Mouse (Mus musculus) forebrain, embryonic 16.5 days (tissue): ENCODE measurements around the gene Tmem109. TPM values are rescaled to one million over a fixed set of nuclear protein-coding genes. Genes with fewer than 3 reads are reported as not detected.

Experiments used
- ATAC-seq: fragments of 200-750 bp; cut with Nextera tagmentation; 2 replicates; pipeline ENCODE4 v1.8.0; 2017; ENCODE audit warnings: mild to moderate bottlenecking, moderate library complexity
- H3K27ac ChIP-seq: fragments of 300-500 bp; sonication (generic); 2 replicates; pipeline ENCODE4 v1.5.1; 2014; ENCODE audit warnings: low read length, control low read depth
- H3K27me3 ChIP-seq: fragments of 300-500 bp; sonication (generic); replicated peaks from 2 replicates; pipeline ENCODE4 v1.6.1; 2014; ENCODE audit warnings: low read length; ENCODE audit not compliant: control insufficient read depth, insufficient read depth
- H3K36me3 ChIP-seq: fragments of 300-500 bp; sonication (generic); 2 replicates; pipeline ENCODE4 v1.6.1; 2014; ENCODE audit not compliant: control insufficient read depth, insufficient read depth
- H3K4me1 ChIP-seq: fragments of 300-500 bp; sonication (generic); replicated peaks from 2 replicates; pipeline ENCODE4 v1.6.1; 2014; ENCODE audit warnings: low read length; ENCODE audit not compliant: control insufficient read depth, insufficient read depth
- H3K4me2 ChIP-seq: fragments of 300-500 bp; sonication (generic); 2 replicates; pipeline ENCODE4 v1.6.1; 2014; ENCODE audit warnings: mild to moderate bottlenecking, low read length, control low read depth
- H3K4me3 ChIP-seq: fragments of 300-500 bp; sonication (generic); replicated peaks from 2 replicates; pipeline ENCODE4 v1.5.1; 2014; ENCODE audit warnings: mild to moderate bottlenecking, low read length, control low read depth
- H3K9ac ChIP-seq: fragments of 300-500 bp; sonication (generic); replicated peaks from 2 replicates; pipeline ENCODE4 v1.6.1; 2014; ENCODE audit warnings: low read depth, low read length, control low read depth
- H3K9me3 ChIP-seq: fragments of 300-500 bp; sonication (generic); 2 replicates; pipeline ENCODE4 v1.6.1; 2016; ENCODE audit warnings: low read length; ENCODE audit not compliant: control insufficient read depth
- WGBS: fragments of 180-500 bp; shearing (Covaris S2); extraction: QIAGEN DNeasy Blood & Tissue Kit; methylation state at CpG from one replicate; pipeline ENCODE4 v1.1.7; 2014; 5-methylcytosine and 5-hydroxymethylcytosine counted together
- polyA plus RNA-seq: library from polyadenylated mRNA; unstranded; fragments of >200 nt; fragmentation: Nextera tagmentation; extraction: Ambion mirVana; gene quantifications from 2 replicates; pipeline ENCODE4 v1.2.1, GENCODE M21; 2015

Tmem109 gene
- polyA plus RNA-seq, 1 experiment from 2014 or later: 46.1 TPM

- Histone ChIP-seq H3K27me3 (no peaks in the 10 kb centered on the region), H3K27ac (no peak overlapping the region), H3K4me3 (no peak overlapping the region), H3K4me1 (peaks cover 22% of the 10 kb centered on the region), H3K36me3 (peaks cover 29% of the 10 kb centered on the region), H3K9me3 (no peaks in the 10 kb centered on the region), H3K9ac (no peak overlapping the region), H3K4me2 (no peak overlapping the region)
- no peak for ATAC-seq
- WGBS: 94% methylated on average over 8 of the region's 8 CpGs
Measured at GRCm38 (mm10) chr19:10897491-10897890, 15.7 kb upstream of the Tmem109 start.

- Histone ChIP-seq H3K36me3 (peaks cover 26% of the 10 kb centered on the region), H3K4me1 (peaks cover 22% of the 10 kb centered on the region), H3K9me3 (no peaks in the 10 kb centered on the region), H3K9ac (no peak overlapping the region), H3K4me2 (no peak overlapping the region; the same call in 1 of the 2 replicates), H3K4me3 (no peak overlapping the region), H3K27ac (no peak overlapping the region), H3K27me3 (no peaks in the 10 kb centered on the region)
- ATAC-seq: no peak
- WGBS: 82% methylated on average over 7 of the region's 7 CpGs
Measured at GRCm38 (mm10) chr19:10896849-10897248, 15.0 kb upstream of the Tmem109 start.

GRCm38 (mm10) chr19:10895708-10896107 is 13.9 kb upstream of the Tmem109 start:
- H3K9me3 ChIP-seq: no peaks in the 10 kb centered on the region
- H3K9ac ChIP-seq: peak overlapping the region; percentile 89
- H3K4me1 ChIP-seq: peaks cover 22% of the 10 kb centered on the region
- H3K4me2 ChIP-seq: peak overlapping the region; percentile 96
- WGBS: under 1% methylated on average over 16 of the region's 16 CpGs
- no peak for ATAC-seq
- H3K27ac ChIP-seq: no peak overlapping the region; the same call in 1 of the 2 replicates
- H3K36me3 ChIP-seq: peaks cover 15% of the 10 kb centered on the region
- H3K27me3 ChIP-seq: no peaks in the 10 kb centered on the region
- peak overlapping the region; percentile 96 for H3K4me3 ChIP-seq

- H3K4me2 ChIP-seq: peak within 1 kb of the TSS; percentile 96
- WGBS: under 1% methylated on average over 43 of the region's 43 CpGs
Measured at GRCm38 (mm10) chr19:10895016-10895528, 13.3 kb upstream of the Tmem109 start, which contains the start of gene Prpf19. Prpf19 (plus strand) TSS chr19:10895231.

GRCm38 (mm10) chr19:10892201-10892600 is 10.4 kb upstream of the Tmem109 start:
- Histone ChIP-seq H3K4me2 (no peak overlapping the region), H3K9me3 (no peaks in the 10 kb centered on the region), H3K4me3 (no peak overlapping the region), H3K4me1 (peaks cover 22% of the 10 kb centered on the region), H3K9ac (no peak overlapping the region), H3K27me3 (no peaks in the 10 kb centered on the region), H3K27ac (no peak overlapping the region), H3K36me3 (no peaks in the 10 kb centered on the region)
- WGBS: 87% methylated on average over 3 of the region's 3 CpGs
- ATAC-seq: no peak

More at GRCm38 (mm10) chr19:10895016-10895528, 13.3 kb upstream of the Tmem109 start, which contains the start of gene Prpf19:
- Histone ChIP-seq H3K9me3 (no peaks in the 10 kb centered on the region), H3K9ac (peak within 1 kb of the TSS; percentile 89), H3K27ac (peak within 1 kb of the TSS; percentile 93), H3K4me1 (peaks cover 22% of the 10 kb centered on the region), H3K4me3 (peak within 1 kb of the TSS; percentile 96), H3K36me3 (peaks cover 9% of the 10 kb centered on the region), H3K27me3 (no peaks in the 10 kb centered on the region)
- peak; percentile 97 for ATAC-seq

- WGBS: under 1% methylated on average over 14 of the region's 14 CpGs
- Histone ChIP-seq H3K27ac (peak overlapping the region; percentile 96), H3K9me3 (no peaks in the 10 kb centered on the region), H3K9ac (peak overlapping the region; percentile 68), H3K4me3 (peak overlapping the region; percentile 49), H3K36me3 (no peaks in the 10 kb centered on the region), H3K4me1 (peaks cover 19% of the 10 kb centered on the region), H3K4me2 (peak overlapping the region; percentile 75), H3K27me3 (no peaks in the 10 kb centered on the region)
- no peak; the same call in 1 of the 2 replicates for ATAC-seq
Measured at GRCm38 (mm10) chr19:10880975-10881425, 801 bp downstream of the Tmem109 start.

GRCm38 (mm10) chr19:10880085-10880974 is 1.5 kb downstream of the Tmem109 start:
- peak overlapping the region; percentile 75 for H3K4me2 ChIP-seq
- peak overlapping the region; percentile 49 for H3K4me3 ChIP-seq
- H3K9ac ChIP-seq: peak overlapping the region; percentile 68
- no peak for ATAC-seq
- no peaks in the 10 kb centered on the region for H3K27me3 ChIP-seq
- no peaks in the 10 kb centered on the region for H3K36me3 ChIP-seq
- WGBS: 39% methylated on average over 6 of the region's 7 CpGs
- peaks cover 19% of the 10 kb centered on the region for H3K4me1 ChIP-seq
- H3K27ac ChIP-seq: no peak overlapping the region
- H3K9me3 ChIP-seq: no peaks in the 10 kb centered on the region

- peaks cover 10% of the 10 kb centered on the region for H3K36me3 ChIP-seq
- WGBS: 85% methylated on average over 7 of the region's 7 CpGs
Measured at GRCm38 (mm10) chr19:10878201-10878837, 3.5 kb downstream of the Tmem109 start.

More at GRCm38 (mm10) chr19:10878201-10878837, 3.5 kb downstream of the Tmem109 start:
- Histone ChIP-seq H3K9ac (no peak overlapping the region), H3K4me1 (peaks cover 19% of the 10 kb centered on the region), H3K4me2 (no peak overlapping the region), H3K27me3 (no peaks in the 10 kb centered on the region), H3K27ac (0 out of 2 replicates have a peak overlapping the region, but pooled peaks have one; percentile 11), H3K9me3 (no peaks in the 10 kb centered on the region), H3K4me3 (no peak overlapping the region)
- ATAC-seq: no peak
